Mouse (Mus musculus) megakaryocyte-erythroid progenitor cell, adult 5 weeks (primary cell): ENCODE data around the gene 9130008F23Rik. TPM values are rescaled to one million over a fixed set of nuclear protein-coding genes. Genes with fewer than 3 reads are reported as not detected.

Experiments used
- polyA plus RNA-seq: library from polyadenylated mRNA; stranded (reverse); fragments of >175 nt; gene quantifications from 2 replicates; pipeline ENCODE4 v1.2.3, GENCODE M21; 2012

9130008F23Rik gene
- 7.3 and 9.7 TPM in 2 replicates for polyA plus RNA-seq

DNA sequence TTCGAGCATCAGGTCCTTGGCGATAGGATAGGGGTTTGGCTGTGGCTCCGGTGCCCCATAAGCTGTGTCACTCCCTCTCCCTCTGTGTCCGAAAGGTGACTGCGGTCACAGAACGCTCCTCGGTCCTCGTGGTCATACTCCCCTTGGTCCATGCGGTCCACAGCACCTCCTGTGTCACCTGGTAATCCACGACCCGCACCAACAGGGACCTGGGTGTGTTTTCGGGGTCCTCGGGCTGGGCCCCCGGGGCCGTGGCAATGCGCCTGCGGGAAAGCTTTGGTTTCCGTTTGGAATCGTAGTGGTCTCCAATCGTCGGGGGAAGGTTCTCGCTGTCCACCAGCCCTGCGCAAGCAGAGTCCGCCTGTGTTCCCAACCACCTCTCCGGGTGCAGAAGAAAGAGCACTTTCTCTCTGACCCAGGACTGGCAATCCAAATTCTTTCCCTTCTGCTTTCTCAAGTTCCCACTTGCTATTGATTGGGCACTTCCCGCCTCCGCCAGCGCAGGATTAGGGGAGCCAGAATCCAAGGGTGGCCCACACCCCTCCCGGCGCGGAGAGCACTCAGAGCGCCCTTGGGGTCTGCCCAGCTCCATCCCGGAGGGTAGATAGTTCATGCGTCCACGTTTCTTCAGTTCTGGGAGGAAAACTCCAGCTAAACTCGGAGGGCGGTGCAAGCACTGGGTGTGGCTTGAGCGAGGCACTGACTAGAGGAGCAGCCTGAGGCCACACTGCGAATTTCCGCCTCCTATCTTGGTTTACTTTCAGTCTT lies at the start of gene 9130008F23Rik:
TSS of gene 9130008F23Rik (minus strand) at position 636 of the 768 bp plus-strand sequence.

GRCm38 (mm10) chr17:40914250-40914649 lies 33.9 kb upstream of the 9130008F23Rik start, which contains the start of gene Glyatl3:
TSS of gene Glyatl3 (minus strand) at chr17:40914350.

Other genes starting within 250 kb of the 9130008F23Rik start
- gene Esp3, start 248.5 kb downstream of the 9130008F23Rik start, polyA plus RNA-seq = not detected in 2 replicates
- gene Esp1, start 153.4 kb downstream of the 9130008F23Rik start, polyA plus RNA-seq = not detected in 2 replicates
- 0.06 TPM in 1 of 2 replicates, not detected in the other for gene Crisp2, start 73.6 kb downstream of the 9130008F23Rik start, polyA plus RNA-seq
- gene Rhag, start 69.4 kb downstream of the 9130008F23Rik start, polyA plus RNA-seq = 1.7 TPM in 2 replicates
- not detected in 2 replicates for gene Glyatl3, start 33.8 kb upstream of the 9130008F23Rik start, polyA plus RNA-seq
- gene Mut, start 54.1 kb upstream of the 9130008F23Rik start, polyA plus RNA-seq = 1.1 and 2.1 TPM in 2 replicates
- gene Cenpq, start 54.5 kb upstream of the 9130008F23Rik start, polyA plus RNA-seq = 1.4 and 1.6 TPM in 2 replicates